Mouse (Mus musculus): Measurements from ENCODE around the gene Krt27. TPM values are rescaled to one million over a fixed set of nuclear protein-coding genes. Genes with fewer than 3 reads are reported as not detected.

Krt27 gene
- polyA plus RNA-seq (2015; fragmentation: Nextera tagmentation; extraction: Ambion mirVana), result not detected in 2 replicates

DNA sequence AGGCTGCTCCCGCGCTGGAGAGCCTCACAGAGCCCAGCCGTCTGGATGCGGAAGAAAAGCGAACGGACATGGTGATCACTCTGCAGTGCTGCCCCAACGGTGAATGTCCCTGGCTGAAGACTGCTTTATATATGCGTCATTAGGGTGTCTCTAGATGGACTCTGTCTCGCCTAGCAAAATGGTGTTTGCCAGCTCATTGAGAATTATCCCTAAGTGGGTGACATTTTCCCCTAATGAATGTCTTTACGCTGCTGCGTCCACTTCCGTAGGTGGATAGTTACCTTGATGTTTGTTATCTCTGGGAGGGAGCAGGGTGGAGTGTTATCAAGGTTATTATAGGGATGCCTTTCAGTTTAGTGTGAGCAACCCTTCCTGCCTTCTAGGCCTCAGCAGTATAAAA, at the start of gene Krt27:
TSS of gene Krt27 (minus strand) at position 101 of the 400 bp plus-strand sequence.
- Histone ChIP-seq H3K4me3 (no peak within 1 kb of the TSS), H3K27me3 (no peaks in the 10 kb centered on the region), H3K36me3 (no peaks in the 10 kb centered on the region), H3K9ac (no peak within 1 kb of the TSS), H3K4me2 (no peak within 1 kb of the TSS), H3K9me3 (no peaks in the 10 kb centered on the region), H3K27ac (no peak within 1 kb of the TSS), H3K4me1 (replicated peaks) (no peaks in the 10 kb centered on the region)
- 86% methylated on average over 12 of the region's 12 CpGs for WGBS
- ATAC-seq (ENCODE audit: low FRiP score), result no peak

GRCm38 (mm10) chr11:99399956-99400549, 49.1 kb upstream of the Krt27 start:
- H3K27me3 ChIP-seq, result peaks cover 24% of the 10 kb centered on the region
- no peaks in the 10 kb centered on the region for H3K36me3 ChIP-seq
- WGBS, result 89% methylated on average over 13 of the region's 13 CpGs
- no peak overlapping the region for H3K9ac ChIP-seq
- H3K4me1 ChIP-seq (replicated peaks), result no peaks in the 10 kb centered on the region; the same call in 1 of the 2 replicates
- no peak overlapping the region for H3K27ac ChIP-seq
- no peak overlapping the region for H3K4me2 ChIP-seq
- no peak overlapping the region for H3K4me3 ChIP-seq
- no peaks in the 10 kb centered on the region for H3K9me3 ChIP-seq
- ATAC-seq (ENCODE audit: low FRiP score), result no peak

DNA sequence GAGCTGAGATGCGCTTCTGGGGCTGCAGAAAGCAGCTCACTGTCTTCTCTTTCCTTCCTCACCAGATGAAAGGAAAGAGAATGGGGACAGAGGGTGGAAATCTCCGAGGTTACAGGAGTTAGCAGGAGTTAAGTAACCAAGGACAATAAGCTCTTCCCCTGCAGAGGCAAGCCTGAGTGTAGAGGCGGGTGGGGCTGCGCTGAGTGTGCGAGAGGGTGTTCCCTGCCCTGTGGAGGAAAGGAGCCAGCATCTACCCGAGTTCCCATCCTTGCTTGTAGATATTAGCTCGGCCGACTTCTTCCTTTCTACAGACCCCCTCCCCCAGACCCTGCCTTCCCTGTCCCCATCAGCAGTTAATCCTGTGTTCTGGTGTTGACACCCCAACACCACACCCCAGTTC, 47.9 kb upstream of the Krt27 start:
- Histone ChIP-seq H3K27me3 (peaks cover 24% of the 10 kb centered on the region), H3K4me1 (replicated peaks) (no peaks in the 10 kb centered on the region; the same call in 1 of the 2 replicates), H3K36me3 (no peaks in the 10 kb centered on the region), H3K27ac (no peak overlapping the region), H3K4me3 (no peak overlapping the region), H3K9ac (no peak overlapping the region), H3K9me3 (no peaks in the 10 kb centered on the region), H3K4me2 (no peak overlapping the region)
- 78% methylated on average over 8 of the region's 8 CpGs for WGBS
- no peak for ATAC-seq (ENCODE audit: low FRiP score)

DNA sequence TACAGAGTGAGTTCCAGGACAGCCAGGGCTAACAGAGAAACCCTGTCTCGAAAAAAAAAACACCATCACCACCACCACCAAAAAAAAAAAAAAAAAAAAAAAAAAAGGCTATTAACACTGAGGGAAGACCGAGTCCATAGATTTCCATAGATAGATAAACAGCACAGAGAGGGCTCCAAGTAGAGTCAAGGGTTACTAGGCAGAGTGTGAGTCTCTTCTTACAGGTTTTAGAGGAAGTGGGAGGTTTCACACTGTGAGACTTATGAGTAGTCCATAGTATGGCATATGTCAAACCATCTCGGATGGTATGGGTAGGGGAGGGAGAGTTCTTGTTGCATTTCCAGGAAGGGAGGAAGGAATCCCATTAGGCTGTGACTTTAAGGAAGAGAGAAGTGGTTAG, 47.2 kb upstream of the Krt27 start:
- WGBS, result 76% methylated on average over 3 of the region's 3 CpGs
- Histone ChIP-seq H3K27me3 (peaks cover 24% of the 10 kb centered on the region), H3K4me1 (replicated peaks) (no peaks in the 10 kb centered on the region; the same call in 1 of the 2 replicates), H3K9me3 (no peaks in the 10 kb centered on the region), H3K27ac (no peak overlapping the region), H3K4me2 (no peak overlapping the region), H3K9ac (no peak overlapping the region), H3K4me3 (no peak overlapping the region), H3K36me3 (no peaks in the 10 kb centered on the region)
- ATAC-seq (ENCODE audit: low FRiP score), result no peak

DNA sequence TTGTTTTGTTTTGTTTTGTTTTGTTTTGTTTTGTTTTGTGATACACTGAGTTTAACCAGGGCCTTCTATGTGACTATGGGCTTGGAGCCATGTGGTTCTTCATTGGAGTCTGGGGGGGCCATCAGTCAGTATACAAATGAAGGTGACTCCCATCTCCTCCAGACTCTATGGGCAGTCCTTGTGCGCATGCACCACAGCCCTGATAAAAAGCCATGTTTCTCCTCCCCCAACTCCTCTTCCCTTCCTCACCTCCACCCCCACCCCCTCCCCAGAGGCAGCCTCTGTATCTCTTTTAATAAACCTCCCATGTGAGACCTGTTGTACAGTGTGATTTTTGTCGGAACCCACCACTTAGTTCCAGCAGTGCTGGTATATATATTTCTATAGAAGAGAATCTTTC, 45.8 kb upstream of the Krt27 start:
- Histone ChIP-seq H3K4me3 (no peak overlapping the region), H3K9ac (no peak overlapping the region), H3K27me3 (peaks cover 24% of the 10 kb centered on the region), H3K4me1 (replicated peaks) (no peaks in the 10 kb centered on the region; the same call in 1 of the 2 replicates), H3K27ac (no peak overlapping the region), H3K36me3 (no peaks in the 10 kb centered on the region), H3K4me2 (no peak overlapping the region), H3K9me3 (no peaks in the 10 kb centered on the region)
- ATAC-seq (ENCODE audit: low FRiP score), result no peak
- 92% methylated on average over 2 of the region's 2 CpGs for WGBS

- no peak for ATAC-seq (ENCODE audit: low FRiP score)
- Histone ChIP-seq H3K27me3 (peaks cover 24% of the 10 kb centered on the region), H3K36me3 (no peaks in the 10 kb centered on the region), H3K9ac (no peak overlapping the region), H3K4me2 (no peak overlapping the region), H3K9me3 (no peaks in the 10 kb centered on the region), H3K4me1 (replicated peaks) (no peaks in the 10 kb centered on the region; the same call in 1 of the 2 replicates), H3K27ac (no peak overlapping the region), H3K4me3 (no peak overlapping the region)
- WGBS, result 61% methylated on average over 3 of the region's 3 CpGs
Measured at GRCm38 (mm10) chr11:99396034-99396433, 45.1 kb upstream of the Krt27 start.

GRCm38 (mm10) chr11:99392492-99392891, 41.6 kb upstream of the Krt27 start:
- Histone ChIP-seq H3K4me1 (replicated peaks) (peaks cover under 1% of the 10 kb centered on the region), H3K27ac (no peak overlapping the region), H3K9me3 (no peaks in the 10 kb centered on the region), H3K9ac (no peak overlapping the region), H3K27me3 (peaks cover 5% of the 10 kb centered on the region; the same call in 1 of the 2 replicates), H3K4me2 (no peak overlapping the region), H3K36me3 (no peaks in the 10 kb centered on the region), H3K4me3 (no peak overlapping the region)
- WGBS, result 89% methylated on average over 10 of the region's 10 CpGs
- ATAC-seq (ENCODE audit: low FRiP score), result no peak

DNA sequence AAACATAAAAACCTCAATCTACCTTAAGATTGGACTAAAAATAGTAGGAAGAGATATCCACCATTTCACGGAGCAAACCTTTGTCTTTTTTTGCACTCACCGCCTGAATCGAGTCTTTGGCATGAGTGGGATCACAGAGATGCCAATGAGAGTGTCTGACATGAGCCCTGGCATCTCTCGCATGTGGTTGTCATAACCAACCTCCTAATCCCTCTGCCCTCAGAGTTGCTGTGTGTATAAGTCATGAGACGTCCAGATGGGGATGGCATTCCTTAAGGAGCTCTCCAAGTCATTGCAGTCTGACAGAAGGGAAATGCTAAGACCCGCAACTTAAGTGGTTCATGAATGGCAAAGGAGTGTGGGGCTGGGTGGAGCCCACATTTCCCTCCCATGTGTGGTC, 40.5 kb upstream of the Krt27 start:
- no peaks in the 10 kb centered on the region for H3K9me3 ChIP-seq
- H3K9ac ChIP-seq, result no peak overlapping the region
- no peaks in the 10 kb centered on the region for H3K36me3 ChIP-seq
- H3K4me1 ChIP-seq (replicated peaks), result peaks cover 11% of the 10 kb centered on the region
- WGBS, result 86% methylated on average over 6 of the region's 6 CpGs
- H3K4me2 ChIP-seq, result no peak overlapping the region
- no peak overlapping the region for H3K27ac ChIP-seq
- H3K4me3 ChIP-seq, result no peak overlapping the region
- ATAC-seq (ENCODE audit: low FRiP score), result no peak
- H3K27me3 ChIP-seq, result no peaks in the 10 kb centered on the region

- H3K9me3 ChIP-seq, result no peaks in the 10 kb centered on the region
- 84% methylated on average over 7 of the region's 7 CpGs for WGBS
Measured at GRCm38 (mm10) chr11:99390866-99391265, 40.0 kb upstream of the Krt27 start.

GRCm38 (mm10) chr11:99389264-99389663, 38.4 kb upstream of the Krt27 start, which contains the start of gene Krt10:
Gene Krt10 (minus strand): TSS chr11:99389364.
- Histone ChIP-seq H3K27ac (no peak within 1 kb of the TSS), H3K27me3 (0 out of 2 replicates have a peak, but pooled peaks cover 4% of the 10 kb centered on the region), H3K4me2 (no peak within 1 kb of the TSS), H3K9ac (no peak within 1 kb of the TSS), H3K9me3 (no peaks in the 10 kb centered on the region), H3K36me3 (no peaks in the 10 kb centered on the region), H3K4me1 (replicated peaks) (peaks cover 11% of the 10 kb centered on the region), H3K4me3 (no peak within 1 kb of the TSS)
- ATAC-seq (ENCODE audit: low FRiP score), result no peak
- WGBS, result 85% methylated on average over 4 of the region's 4 CpGs

More at GRCm38 (mm10) chr11:99390866-99391265, 40.0 kb upstream of the Krt27 start:
- H3K36me3 ChIP-seq, result no peaks in the 10 kb centered on the region
- no peak overlapping the region for H3K9ac ChIP-seq
- ATAC-seq (ENCODE audit: low FRiP score), result no peak
- H3K4me3 ChIP-seq, result no peak overlapping the region
- peaks cover 11% of the 10 kb centered on the region for H3K4me1 ChIP-seq (replicated peaks)
- no peaks in the 10 kb centered on the region for H3K27me3 ChIP-seq
- no peak overlapping the region for H3K27ac ChIP-seq
- H3K4me2 ChIP-seq, result no peak overlapping the region

DNA sequence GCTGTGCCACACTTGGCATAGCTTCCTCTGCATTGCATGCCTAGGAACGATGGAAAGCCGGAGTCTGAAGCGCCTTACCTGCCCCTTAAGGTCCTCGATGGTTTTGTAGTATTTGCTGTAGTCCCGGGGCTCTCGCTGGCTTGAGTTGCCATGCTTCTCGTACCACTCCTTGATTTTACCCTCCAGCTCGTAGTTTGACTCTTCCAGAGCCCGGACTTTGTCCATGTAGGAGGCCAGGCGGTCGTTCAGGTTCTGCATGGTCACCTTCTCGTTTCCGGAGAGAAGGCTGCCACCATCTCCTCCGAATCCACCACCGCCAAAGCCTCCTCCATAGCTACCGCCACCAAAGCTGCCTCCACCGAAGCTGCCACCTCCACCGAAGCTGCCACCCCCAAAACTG, 37.8 kb upstream of the Krt27 start:
- Histone ChIP-seq H3K9me3 (no peaks in the 10 kb centered on the region), H3K27ac (no peak overlapping the region), H3K36me3 (no peaks in the 10 kb centered on the region), H3K4me2 (no peak overlapping the region), H3K4me1 (replicated peaks) (peaks cover 11% of the 10 kb centered on the region), H3K4me3 (no peak overlapping the region), H3K27me3 (0 out of 2 replicates have a peak, but pooled peaks cover 4% of the 10 kb centered on the region), H3K9ac (no peak overlapping the region)
- no peak for ATAC-seq (ENCODE audit: low FRiP score)
- WGBS, result 96% methylated on average over 18 of the region's 18 CpGs

DNA sequence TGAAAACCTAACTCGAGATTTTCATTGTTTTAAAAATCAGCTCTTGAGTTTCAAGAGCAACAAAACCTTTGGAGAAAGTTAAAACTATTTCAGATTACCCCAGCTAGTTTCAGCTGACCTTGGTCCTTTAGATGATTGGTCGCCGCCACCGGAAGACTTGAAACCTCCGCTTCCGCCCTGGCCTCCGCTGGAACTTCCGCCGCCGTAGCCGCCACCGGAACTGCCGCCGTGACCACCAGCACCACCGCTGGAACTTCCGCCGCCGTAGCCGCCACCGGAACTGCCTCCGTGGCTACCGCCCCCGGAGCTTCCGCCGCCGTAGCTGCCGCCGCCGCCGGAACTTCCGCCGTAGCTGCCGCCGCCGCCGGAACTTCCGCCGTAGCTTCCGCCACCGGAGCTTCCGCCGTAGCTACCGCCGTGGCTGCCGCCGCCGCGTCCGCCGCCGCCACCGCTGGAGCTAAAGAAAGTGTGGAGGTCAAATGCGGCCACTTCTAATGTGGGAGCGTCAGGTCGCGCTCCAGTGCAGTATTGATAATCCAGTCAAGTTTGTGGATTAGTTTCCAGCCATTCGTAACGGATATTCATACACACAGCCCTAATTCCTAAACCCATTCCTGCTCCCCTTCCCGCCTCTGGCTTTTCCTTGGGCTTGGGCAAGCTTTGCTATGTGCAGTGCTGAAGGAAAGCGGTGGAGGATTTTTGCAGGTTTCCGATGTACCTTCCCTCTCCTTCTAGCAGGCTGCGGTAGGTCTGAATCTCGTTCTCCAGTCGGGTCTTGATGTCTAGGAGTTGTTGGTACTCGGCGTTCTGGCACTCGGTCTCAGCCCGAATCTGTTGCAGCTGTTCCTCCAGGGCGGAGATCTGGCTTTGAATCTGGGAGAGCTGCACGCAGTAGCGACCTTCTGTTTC, 35.2 kb upstream of the Krt27 start:
- peak; percentile 80 for ATAC-seq (ENCODE audit: low FRiP score)

More for the DNA sequence above, 35.2 kb upstream of the Krt27 start:
- Histone ChIP-seq H3K4me1 (replicated peaks) (peaks cover 11% of the 10 kb centered on the region), H3K9ac (peak overlapping the region; percentile 81), H3K27me3 (peaks cover 28% of the 10 kb centered on the region), H3K36me3 (no peaks in the 10 kb centered on the region), H3K9me3 (no peaks in the 10 kb centered on the region), H3K4me3 (peak overlapping the region; percentile 60), H3K4me2 (peak overlapping the region; percentile 77), H3K27ac (peak overlapping the region; percentile 97)
- WGBS, result 2% methylated on average over 71 of the region's 71 CpGs
